Mouse (Mus musculus) kidney, adult 9 months (tissue): ENCODE measurements around the gene Tlr12.
"Not testable (repeated sequence)": the region's sequence is repeated elsewhere in the genome, so short reads cannot be mapped to it uniquely, and the experiment has no call there.

Experiments
- DNase-seq: peaks from one replicate; pipeline ENCODE4 v3.0.0; 2022

The Tlr12 gene

DNA sequence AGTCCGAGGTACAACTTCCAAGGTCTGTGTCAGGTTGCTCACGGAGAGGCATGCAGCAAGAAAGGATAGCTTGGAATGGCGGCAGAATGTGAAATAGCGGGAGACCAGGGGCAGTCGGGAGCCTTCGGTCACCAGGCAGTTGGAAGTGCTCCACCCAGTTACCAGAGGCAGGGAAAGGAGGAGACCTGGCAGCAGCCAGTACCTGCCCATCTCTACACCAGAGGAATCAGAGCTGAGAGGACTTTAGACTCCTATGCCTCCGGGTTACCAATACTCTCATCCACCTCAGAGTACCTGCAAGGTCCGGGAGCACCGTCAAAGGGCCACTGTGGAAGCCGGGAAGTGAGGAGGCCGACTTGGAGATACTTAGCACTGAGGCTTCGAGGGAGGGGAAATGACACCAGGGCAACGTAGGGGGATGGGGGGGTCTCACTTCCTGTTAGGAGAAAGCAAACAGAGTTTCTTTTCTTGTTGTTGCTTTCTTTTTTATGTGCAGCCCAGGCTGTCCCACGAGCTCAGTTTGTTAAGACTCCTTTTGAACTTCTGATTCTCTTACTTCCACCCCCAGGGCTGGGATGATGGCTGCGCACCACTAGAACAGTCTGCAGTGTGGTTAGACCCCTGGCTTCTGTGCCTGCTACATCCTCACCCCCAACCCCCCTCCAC is at the start of gene Tlr12:
Tlr12 (minus strand) TSS at position 374 of the 666 bp plus-strand sequence.
- DNase-seq, result peak; percentile 83

GRCm38 (mm10) chr4:128667195-128667594 is 48.8 kb upstream of the Tlr12 start:
- not testable (repeated sequence) for DNase-seq

- peak; percentile 30 for DNase-seq
These were observed 47.9 kb upstream of the Tlr12 start for GRCm38 (mm10) chr4:128666362-128666761.

DNA sequence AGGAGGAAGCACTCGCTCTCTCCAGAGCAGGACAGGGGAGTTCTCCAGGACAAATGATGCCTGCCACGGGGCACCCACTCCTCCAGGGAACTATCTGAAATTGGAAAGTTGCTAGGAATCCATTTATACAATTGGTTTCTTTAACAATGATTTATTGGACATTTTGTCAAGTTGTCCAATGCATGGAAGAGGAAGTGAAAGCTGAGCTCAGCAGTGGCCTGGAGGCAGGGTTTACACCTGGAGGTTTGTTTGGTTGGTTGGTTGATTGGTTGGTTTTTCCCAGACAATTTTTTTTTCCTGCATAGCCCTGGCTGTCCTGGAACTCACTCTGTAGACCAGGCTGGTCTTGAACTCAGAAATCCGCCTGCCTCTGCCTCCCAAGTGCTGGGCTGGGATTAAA is 45.6 kb upstream of the Tlr12 start:
- no peak for DNase-seq

- DNase-seq, result no peak
These were observed 42.6 kb upstream of the Tlr12 start for GRCm38 (mm10) chr4:128661063-128661462.

GRCm38 (mm10) chr4:128660196-128660595 is 41.8 kb upstream of the Tlr12 start:
- DNase-seq, result no peak

DNA sequence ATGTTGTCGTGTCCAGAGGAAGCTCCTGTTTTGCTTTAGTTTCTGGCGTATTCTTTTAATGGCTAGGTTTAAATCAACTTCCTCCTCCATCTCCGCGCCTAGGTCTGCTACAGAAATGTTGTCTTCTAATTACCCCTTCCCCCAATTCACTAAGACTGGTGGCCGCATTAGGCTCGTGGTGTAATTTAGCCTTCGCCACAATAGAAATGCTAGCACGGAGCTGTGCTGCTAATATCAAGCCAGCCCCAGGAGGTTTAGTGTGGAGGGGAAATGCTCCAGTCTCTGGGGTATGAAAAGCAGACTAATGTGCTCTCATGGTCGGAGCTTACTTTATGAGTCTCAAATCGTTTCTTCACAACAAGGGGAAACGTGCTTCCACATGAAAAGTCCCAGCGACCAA is 37.0 kb upstream of the Tlr12 start:
- DNase-seq, result no peak

GRCm38 (mm10) chr4:128654505-128655381 is 36.3 kb upstream of the Tlr12 start, which contains the start of gene Phc2:
Gene Phc2 (plus strand): TSS chr4:128654702.
- peak; percentile 98 for DNase-seq

- DNase-seq, result no peak
These were observed 34.3 kb upstream of the Tlr12 start for GRCm38 (mm10) chr4:128652584-128653298.

DNA sequence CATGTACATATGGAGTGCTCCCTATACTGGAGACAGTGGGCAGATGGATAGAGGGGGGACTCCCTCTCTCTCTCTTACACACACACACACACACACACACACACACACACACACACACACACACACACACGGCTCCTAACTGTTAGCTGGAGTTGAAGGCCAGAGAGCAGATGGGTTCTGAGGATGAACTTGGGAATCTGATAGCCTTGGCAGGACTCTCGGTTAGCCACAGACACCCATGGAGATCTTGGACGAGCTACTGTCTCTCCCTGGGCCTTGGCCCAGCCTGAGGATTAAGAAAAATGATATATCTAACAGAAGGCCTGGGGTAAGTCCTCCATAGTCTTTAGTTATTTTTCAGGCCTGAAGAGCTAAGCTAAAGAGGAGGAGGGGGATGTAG is 33.1 kb upstream of the Tlr12 start:
- no peak for DNase-seq

DNA sequence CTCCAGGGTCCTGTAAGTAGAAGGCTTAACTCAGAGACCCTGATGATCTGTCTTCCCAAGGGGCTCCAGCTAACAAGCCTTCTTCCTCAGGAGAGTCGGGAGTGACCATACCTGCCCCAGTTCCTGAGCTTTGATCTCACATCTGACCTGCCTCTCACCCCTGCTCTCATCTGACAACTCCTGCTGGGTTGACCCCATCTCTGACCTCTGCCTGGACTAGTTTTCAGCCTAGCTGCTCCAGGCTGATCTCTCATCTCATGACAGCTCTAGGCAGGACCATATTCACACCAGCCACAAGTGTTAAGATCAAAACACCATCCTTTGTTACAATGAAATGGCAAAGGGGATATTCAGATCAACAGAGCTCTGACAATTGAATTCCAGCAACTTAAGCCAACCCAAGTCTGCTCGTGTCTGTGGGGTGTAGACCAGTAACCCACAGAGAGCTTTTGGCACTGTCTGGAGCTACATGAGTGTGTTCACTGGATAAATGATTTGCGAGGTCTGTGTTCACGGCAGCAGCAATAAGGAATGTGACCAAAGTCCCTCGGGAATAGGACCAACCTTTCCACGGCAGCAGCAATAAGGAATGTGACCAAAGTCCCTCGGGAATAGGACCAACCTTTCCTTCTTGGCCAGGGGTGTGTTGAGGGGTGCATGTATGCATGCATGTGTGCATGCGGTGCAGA is 30.3 kb upstream of the Tlr12 start:
- DNase-seq, result peak; percentile 92

DNA sequence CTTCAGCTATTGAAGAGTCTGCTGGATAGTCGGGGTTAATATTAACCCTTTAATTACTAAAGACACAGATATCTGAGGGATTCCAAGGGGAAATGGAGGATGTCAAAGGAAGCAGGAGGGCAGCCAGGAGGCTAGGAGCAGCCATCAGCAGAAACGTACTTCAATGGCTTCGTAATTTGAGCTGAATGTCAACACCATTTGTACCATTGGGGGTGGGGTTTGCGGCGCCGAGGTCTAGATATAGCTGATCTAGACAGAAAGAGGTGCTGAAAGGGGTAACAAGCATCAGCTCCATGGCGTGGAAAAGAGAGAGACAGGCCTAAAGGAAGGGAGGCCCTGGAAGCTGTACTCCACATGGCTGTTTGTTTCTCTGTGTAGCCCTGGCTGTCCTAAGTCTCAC is 28.3 kb upstream of the Tlr12 start:
- no peak for DNase-seq

GRCm38 (mm10) chr4:128645896-128646295 is 27.5 kb upstream of the Tlr12 start:
- no peak for DNase-seq

GRCm38 (mm10) chr4:128641766-128642717 is 23.6 kb upstream of the Tlr12 start:
- no peak for DNase-seq

DNA sequence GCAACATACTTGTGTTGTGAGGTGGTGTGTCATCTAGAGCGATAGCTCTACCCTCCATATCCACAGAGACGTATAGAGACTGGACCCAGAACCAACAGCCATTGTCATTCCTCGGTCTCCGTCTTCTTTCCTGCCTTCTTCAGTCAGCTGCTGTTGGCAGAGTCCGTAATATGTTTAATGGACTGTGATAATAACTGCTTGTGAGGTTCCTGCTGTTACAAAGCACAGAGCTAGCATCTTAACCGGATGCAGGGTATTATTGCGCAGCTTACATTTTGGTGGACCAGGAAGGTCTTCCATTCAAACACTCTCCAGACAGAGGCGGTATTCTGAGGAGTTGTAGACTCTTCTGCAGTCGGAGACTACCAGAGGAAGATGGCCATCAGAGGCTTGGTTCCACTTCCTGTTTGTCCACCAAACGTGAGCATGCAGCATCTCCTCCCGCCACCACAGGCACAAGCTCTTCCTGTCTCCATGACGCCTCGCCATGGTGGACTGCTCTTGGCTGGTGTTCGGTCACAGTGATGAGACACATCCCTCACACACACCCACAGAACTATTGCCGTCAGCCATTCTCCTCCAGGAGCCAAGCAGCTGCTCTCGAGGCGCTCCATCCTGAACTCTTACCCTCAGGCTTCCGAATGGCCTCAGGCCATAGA is 20.0 kb upstream of the Tlr12 start:
- no peak for DNase-seq

DNA sequence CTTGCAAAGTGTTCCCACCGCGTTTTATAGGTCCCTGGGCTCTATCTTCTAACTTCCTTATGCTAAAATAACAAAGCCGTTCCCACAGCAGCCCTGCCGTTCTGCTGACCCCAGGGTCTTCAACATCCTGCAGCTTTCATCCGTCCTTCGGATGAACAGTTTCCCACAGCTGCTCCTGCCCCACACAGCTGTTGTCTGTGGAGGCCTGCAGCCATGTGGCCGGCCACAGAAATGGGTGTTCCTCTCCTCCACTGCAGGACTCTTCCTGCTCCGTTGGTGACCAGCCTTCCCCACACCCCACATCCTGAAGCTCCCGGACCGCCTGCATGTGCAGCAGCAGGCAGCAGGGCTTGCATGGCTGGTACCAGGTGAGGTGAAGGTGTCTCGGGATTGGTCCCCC is 18.8 kb upstream of the Tlr12 start:
- DNase-seq, result no peak

GRCm38 (mm10) chr4:128635894-128636585 is 17.6 kb upstream of the Tlr12 start:
- DNase-seq, result peak; percentile 84

DNA sequence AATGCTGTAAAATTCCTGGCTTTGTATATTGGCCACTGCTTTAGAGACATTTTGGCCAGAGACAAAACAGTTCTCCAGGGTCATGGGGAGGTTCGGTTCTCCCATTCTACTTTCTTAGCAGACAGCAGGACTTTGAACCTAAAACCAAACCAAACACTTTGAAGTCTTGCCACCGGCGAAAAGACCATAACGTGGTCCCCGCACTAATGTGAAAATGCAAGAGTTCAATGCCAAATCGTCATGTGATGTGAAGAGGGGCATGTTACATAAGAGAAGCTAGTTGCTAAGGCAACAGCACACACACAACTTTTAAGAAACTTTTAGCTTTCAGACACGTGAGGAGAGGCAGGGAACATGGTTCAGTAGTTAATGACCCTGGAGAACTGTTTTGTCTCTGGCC is 17.0 kb upstream of the Tlr12 start:
- DNase-seq, result peak; percentile 95

GRCm38 (mm10) chr4:128621109-128621508 is 2.7 kb upstream of the Tlr12 start:
- DNase-seq, result no peak

GRCm38 (mm10) chr4:128620572-128620971 is 2.2 kb upstream of the Tlr12 start:
- no peak for DNase-seq
